Mouse (Mus musculus) frontal cortex, postnatal 36 days (tissue): ENCODE measurements around the gene Ctxn1.

Experiments
- DNase-seq, 2 experiments: peaks; one replicate each; pipeline ENCODE4 v3.0.0; 2022; ENCODE audit warnings: low spot score in 2 of 2

Gene Ctxn1

GRCm38 (mm10) chr8:4214006-4214980 lies 44.8 kb downstream of the Ctxn1 start:
- no peak for DNase-seq

- DNase-seq = no peak
Observed at GRCm38 (mm10) chr8:4213210-4214005, 45.7 kb downstream of the Ctxn1 start.

DNA sequence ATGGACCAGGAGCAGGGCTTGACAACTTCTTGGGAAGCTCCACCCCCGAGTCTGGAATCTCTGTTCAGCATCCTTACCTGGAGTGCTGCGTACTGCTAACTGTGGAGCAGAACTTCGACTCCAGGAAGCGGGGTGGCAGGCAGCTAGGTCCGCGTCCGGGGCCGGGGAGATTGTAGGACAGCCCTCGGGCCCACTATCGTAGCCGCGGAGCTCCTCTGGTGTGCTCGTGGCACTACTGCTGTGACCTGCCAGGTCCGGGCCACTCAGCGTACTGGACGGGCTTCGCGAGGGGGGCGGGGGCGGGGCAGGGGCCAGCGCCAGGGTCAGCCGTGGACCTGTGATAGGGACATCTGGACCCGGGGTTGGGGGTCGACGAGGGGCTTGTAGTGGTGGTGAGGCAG lies 46.3 kb downstream of the Ctxn1 start:
- no peak for DNase-seq

DNA sequence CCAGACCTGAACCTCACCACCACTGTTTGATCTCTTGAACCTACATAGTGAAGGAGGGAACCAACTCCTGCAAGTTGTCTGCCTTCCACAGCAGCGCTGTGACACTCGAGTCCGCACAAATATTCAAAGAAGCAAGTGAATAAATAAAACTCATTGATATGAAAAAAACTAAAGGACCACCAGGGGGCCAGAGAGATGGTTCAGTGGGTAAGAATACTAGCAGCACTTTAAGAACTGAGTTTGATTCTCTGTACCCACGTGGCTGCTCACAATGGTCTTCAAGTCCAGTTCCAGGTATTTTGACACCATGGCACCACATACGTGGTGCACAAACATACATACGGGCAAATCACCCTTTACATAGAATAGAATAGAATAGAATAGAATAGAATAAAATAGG lies 48.0 kb downstream of the Ctxn1 start:
- DNase-seq = no peak
